Mouse (Mus musculus) embryo, embryonic 10 days (tissue): ENCODE measurements around the gene Pou2f3.
"Not testable (repeated sequence)": the region's sequence is repeated elsewhere in the genome, so short reads cannot be mapped to it uniquely, and the experiment has no call there.

Source experiments
- DNase-seq: peaks from one replicate; pipeline ENCODE4 v3.0.0-alpha.2; 2015; ENCODE audit warnings: low spot score

Pou2f3 gene

GRCm38 (mm10) chr9:43166346-43166745, 43.8 kb downstream of the Pou2f3 start:
- no peak for DNase-seq

GRCm38 (mm10) chr9:43155960-43156359, 54.2 kb downstream of the Pou2f3 start:
- DNase-seq, result no peak

GRCm38 (mm10) chr9:43151779-43152178, 58.4 kb downstream of the Pou2f3 start:
- no peak for DNase-seq

- DNase-seq, result no peak
These were observed 59.2 kb downstream of the Pou2f3 start for GRCm38 (mm10) chr9:43150957-43151356.

- no peak for DNase-seq
These were observed 60.1 kb downstream of the Pou2f3 start for GRCm38 (mm10) chr9:43150075-43150474.

- no peak for DNase-seq
These were observed 60.7 kb downstream of the Pou2f3 start for GRCm38 (mm10) chr9:43149498-43149897.

- no peak for DNase-seq
These were observed 65.0 kb downstream of the Pou2f3 start for GRCm38 (mm10) chr9:43145196-43145595.

- no peak for DNase-seq
These were observed 65.9 kb downstream of the Pou2f3 start for GRCm38 (mm10) chr9:43144206-43144810.

GRCm38 (mm10) chr9:43141839-43142238, 68.3 kb downstream of the Pou2f3 start:
- peak; percentile 79 for DNase-seq

- no peak for DNase-seq
These were observed 76.6 kb downstream of the Pou2f3 start for GRCm38 (mm10) chr9:43133525-43133924.

- no peak for DNase-seq
These were observed 77.8 kb downstream of the Pou2f3 start for GRCm38 (mm10) chr9:43132380-43132779.

- DNase-seq, result no peak
These were observed 78.2 kb downstream of the Pou2f3 start for GRCm38 (mm10) chr9:43131940-43132339.

- DNase-seq, result no peak
These were observed 79.5 kb downstream of the Pou2f3 start for GRCm38 (mm10) chr9:43130684-43131083.

GRCm38 (mm10) chr9:43127101-43127787, 82.9 kb downstream of the Pou2f3 start:
- no peak for DNase-seq

GRCm38 (mm10) chr9:43122379-43122778, 87.8 kb downstream of the Pou2f3 start:
- no peak for DNase-seq

GRCm38 (mm10) chr9:43121948-43122347, 88.2 kb downstream of the Pou2f3 start:
- DNase-seq, result not testable (repeated sequence)

- no peak for DNase-seq
These were observed 93.2 kb downstream of the Pou2f3 start for GRCm38 (mm10) chr9:43116997-43117336.

GRCm38 (mm10) chr9:43116134-43116996, 93.8 kb downstream of the Pou2f3 start, which contains the start of gene Tmem136:
Tmem136 (minus strand) TSS chr9:43116570.
- DNase-seq, result peak; percentile 89

- no peak for DNase-seq
These were observed 94.6 kb downstream of the Pou2f3 start for GRCm38 (mm10) chr9:43115431-43116133.

- DNase-seq, result no peak
These were observed 95.3 kb downstream of the Pou2f3 start for GRCm38 (mm10) chr9:43114833-43115232.

GRCm38 (mm10) chr9:43110286-43110980, 99.7 kb downstream of the Pou2f3 start:
- DNase-seq, result no peak

GRCm38 (mm10) chr9:43109125-43109524, 101.0 kb downstream of the Pou2f3 start:
- no peak for DNase-seq
